Mouse (Mus musculus): ENCODE results near the gene Boll. TPM values are rescaled to one million over a fixed set of nuclear protein-coding genes. Genes with fewer than 3 reads are reported as not detected.

The Boll gene
- polyA plus RNA-seq, 1 experiment from 2014 or later, result not detected

DNA sequence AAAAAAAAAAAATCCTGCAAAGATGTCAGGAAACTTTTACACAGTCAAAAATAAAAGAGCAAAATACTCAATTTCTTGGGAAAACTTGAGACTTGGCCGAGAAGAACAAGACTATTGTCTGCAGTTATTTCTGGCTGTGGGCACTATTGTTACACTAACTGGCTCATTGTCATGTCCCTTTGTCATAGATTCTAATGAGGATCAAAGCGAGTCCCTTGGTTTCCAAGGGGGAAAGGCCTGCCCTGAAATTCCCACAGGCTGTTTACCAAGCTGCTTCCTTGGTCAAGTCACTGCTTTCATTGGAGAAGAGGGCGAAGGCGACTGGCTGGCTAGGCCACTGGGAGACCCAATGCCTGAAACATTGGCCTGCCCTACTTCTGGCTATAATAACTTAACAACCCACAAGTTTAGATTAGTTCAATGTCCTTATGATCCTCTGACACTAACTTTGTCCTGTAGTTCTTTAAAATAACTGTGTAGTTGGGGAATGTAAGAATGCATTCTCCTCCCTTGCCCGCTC lies 157.4 kb downstream of the Boll start:
- WGBS (ENCODE audit: missing documents), result 91% methylated on average over 5 of the region's 5 CpGs
- no peaks in the 10 kb centered on the region for H3K79me2 ChIP-seq (ENCODE audit: inconsistent target)

DNA sequence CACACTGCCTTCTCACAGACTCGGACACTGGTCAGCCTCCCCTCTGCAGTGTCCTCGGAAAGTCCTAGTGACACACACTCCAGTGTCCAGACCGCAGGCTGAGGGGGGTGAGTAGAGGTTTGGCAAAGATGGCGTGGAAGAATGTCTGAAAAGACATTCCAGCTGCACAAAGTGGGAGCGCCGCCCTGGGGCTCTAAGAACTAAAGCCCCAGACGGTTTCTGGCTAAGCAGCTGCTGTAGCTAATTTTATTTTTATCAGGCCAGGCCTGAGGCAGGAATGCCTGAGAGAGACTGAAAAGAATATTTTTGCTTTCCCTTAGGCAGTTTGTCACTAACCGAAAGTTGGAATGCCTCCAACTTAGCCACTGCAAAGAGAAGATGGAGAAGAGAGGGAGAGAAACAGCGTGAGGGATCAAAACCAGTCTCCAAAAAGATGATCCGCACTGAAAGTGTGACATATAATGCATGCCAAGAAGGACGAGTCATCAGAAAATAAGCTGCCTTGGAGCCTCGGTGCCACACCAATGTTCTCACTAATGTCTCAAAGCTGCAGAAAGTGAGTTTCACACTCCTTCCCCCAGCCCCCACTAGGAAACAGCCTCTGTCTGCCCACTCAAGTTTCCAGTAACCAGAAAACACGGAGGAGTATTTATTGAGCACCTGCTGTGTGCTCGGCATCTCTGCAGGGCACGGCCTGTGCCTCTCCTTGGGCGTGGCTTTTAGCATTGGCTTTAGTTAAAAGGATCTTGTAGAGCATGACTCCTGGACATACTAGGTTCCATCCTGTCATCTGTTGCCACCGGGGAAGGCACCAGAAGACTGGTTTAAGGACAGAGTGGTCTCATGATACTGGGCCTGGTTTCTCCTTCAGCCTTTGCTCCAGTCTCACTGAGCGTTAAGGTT lies 161.2 kb downstream of the Boll start:
- no peaks in the 10 kb centered on the region for H3K79me2 ChIP-seq (ENCODE audit: inconsistent target)
- no peak overlapping the region for H3K27ac ChIP-seq
- WGBS (ENCODE audit: missing documents), result 67% methylated on average over 17 of the region's 18 CpGs
- H3K36me3 ChIP-seq (ENCODE audit: inconsistent target), result no peaks in the 10 kb centered on the region
- no peak overlapping the region for H3K4me3 ChIP-seq (ENCODE audit: inconsistent target)

More for the DNA sequence above, 157.4 kb downstream of the Boll start:
- H3K36me3 ChIP-seq (ENCODE audit: inconsistent target), result no peaks in the 10 kb centered on the region
- H3K27ac ChIP-seq, result no peak overlapping the region
- H3K4me3 ChIP-seq (ENCODE audit: inconsistent target), result no peak overlapping the region

DNA sequence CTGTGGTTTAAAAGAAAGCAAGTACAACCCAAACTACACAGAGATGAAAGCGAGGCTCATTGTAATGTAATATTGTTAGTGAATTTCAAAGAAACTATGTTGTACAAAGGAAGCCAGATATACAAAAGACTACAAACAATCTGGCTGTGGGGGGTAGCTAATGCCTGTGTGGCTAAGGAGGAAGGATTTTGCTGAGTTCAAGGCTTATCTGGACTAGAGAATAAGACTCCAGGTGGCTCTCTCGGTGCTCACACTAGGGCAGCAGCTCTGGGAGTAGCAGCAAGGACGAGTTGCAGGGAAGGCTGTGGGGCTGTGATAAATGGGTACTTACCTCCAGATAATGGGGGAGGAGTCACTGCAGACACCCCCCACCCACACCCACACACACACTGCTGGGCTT lies 164.6 kb downstream of the Boll start:
- no peak overlapping the region for H3K4me3 ChIP-seq (ENCODE audit: inconsistent target)
- no peaks in the 10 kb centered on the region for H3K36me3 ChIP-seq (ENCODE audit: inconsistent target)
- WGBS (ENCODE audit: missing documents), result 72% methylated on average over 3 of the region's 3 CpGs
- no peaks in the 10 kb centered on the region for H3K79me2 ChIP-seq (ENCODE audit: inconsistent target)
- H3K27ac ChIP-seq, result no peak overlapping the region

Other genes starting within 250 kb of the Boll start
- 32.8 to 41.0 TPM (median 37.8 TPM) in 3 replicates for gene Mob4, start 232.2 kb downstream of the Boll start, polyA plus RNA-seq (2018)
- 1.1 to 2.8 TPM (median 1.6 TPM) in 3 replicates for gene Rftn2, start 136.7 kb downstream of the Boll start, polyA plus RNA-seq (2018)
- 0.86 to 1.8 TPM (median 0.86 TPM) in 3 replicates for gene Mars2, start 126.3 kb downstream of the Boll start, polyA plus RNA-seq (2018)
- gene Plcl1, start 42.5 kb upstream of the Boll start, polyA plus RNA-seq (2018), result 0.07 to 0.40 TPM (median 0.15 TPM) in 3 replicates

All from macrophage (primary cell).